Mouse (Mus musculus) heart, adult 2 months (tissue): Measurements from ENCODE around the gene Fnbp1. TPM values are rescaled to one million over a fixed set of nuclear protein-coding genes. Genes with fewer than 3 reads are reported as not detected.

Source experiments
- DNase-seq, 2 experiments: peaks; one replicate each; pipeline ENCODE4 v3.0.0; 2021
- H3K27ac ChIP-seq: fragments of 200-600 bp; 2 replicates; pipeline ENCODE4 v1.8.1; 2022
- H3K27me3 ChIP-seq: fragments of 200-500 bp; 2 replicates; pipeline ENCODE4 v1.6.1; 2012; ENCODE audit warnings: mild to moderate bottlenecking, low read length, inconsistent platforms, mixed read lengths; ENCODE audit not compliant: control insufficient read depth, insufficient read depth
- H3K36me3 ChIP-seq: fragments of 200-500 bp; 2 replicates; pipeline ENCODE4 v1.6.1; 2012; ENCODE audit warnings: low read length, inconsistent platforms; ENCODE audit not compliant: control insufficient read depth, insufficient read depth
- H3K4me1 ChIP-seq: fragments of 200-500 bp; 2 replicates; pipeline ENCODE4 v1.6.1; 2011; ENCODE audit warnings: low read length; ENCODE audit not compliant: control insufficient read depth, insufficient read depth
- H3K4me3 ChIP-seq: fragments of 200-600 bp; 2 replicates; pipeline ENCODE4 v1.8.1; 2022
- H3K79me2 ChIP-seq: fragments of 200-500 bp; replicated peaks from 2 replicates; pipeline ENCODE4 v1.6.1; 2012; ENCODE audit warnings: mild to moderate bottlenecking, inconsistent platforms, low read length, moderate library complexity, mixed read lengths; ENCODE audit not compliant: control insufficient read depth, insufficient read depth
- H3K9ac ChIP-seq: fragments of 200-500 bp; 2 replicates; pipeline ENCODE4 v1.6.1; 2012; ENCODE audit warnings: low read depth, mild to moderate bottlenecking, control low read depth, inconsistent platforms, low read length, mixed read lengths
- CTCF ChIP-seq: fragments of 200-600 bp; IDR thresholded peaks from 2 replicates; pipeline ENCODE4 v1.8.1; 2022; ENCODE audit warnings: antibody characterized with exemption, mild to moderate bottlenecking, moderate library complexity
- EP300 ChIP-seq: fragments of 200-500 bp; IDR thresholded peaks from 2 replicates; pipeline ENCODE4 v1.6.1; 2011; ENCODE audit warnings: low read depth, low read length, control low read depth; ENCODE audit not compliant: insufficient read depth
- POLR2A ChIP-seq: fragments of 200-500 bp; IDR thresholded peaks from 2 replicates; pipeline ENCODE4 v1.6.1; 2011; ENCODE audit warnings: mild to moderate bottlenecking, low read depth, low read length, control low read depth; ENCODE audit not compliant: insufficient read depth
- WGBS: fragments of 180-500 bp; shearing (Covaris S2); methylation state at CpG from one replicate; pipeline ENCODE4 v1.1.7; 2018; 5-methylcytosine and 5-hydroxymethylcytosine counted together
- intact Hi-C: fragments of 180-260 bp; cut with DNase I; formaldehyde crosslinking; loops from one replicate; pipeline ENCODE4 v1.15.1; 2025
- polyA plus RNA-seq: library from polyadenylated mRNA; depleted of rRNA; stranded (reverse); fragments of >200 nt; gene quantifications from 2 replicates; pipeline ENCODE4 v1.2.3, GENCODE M21; 2012
- total RNA-seq, 2 experiments: library from RNA; stranded (reverse); gene quantifications; 2 replicates each; pipeline ENCODE4 v1.2.3; 2021

The Fnbp1 gene
- total and polyA plus RNA-seq, 3 experiments, result 40.3 to 53.6 (median 49.0) TPM

DNA sequence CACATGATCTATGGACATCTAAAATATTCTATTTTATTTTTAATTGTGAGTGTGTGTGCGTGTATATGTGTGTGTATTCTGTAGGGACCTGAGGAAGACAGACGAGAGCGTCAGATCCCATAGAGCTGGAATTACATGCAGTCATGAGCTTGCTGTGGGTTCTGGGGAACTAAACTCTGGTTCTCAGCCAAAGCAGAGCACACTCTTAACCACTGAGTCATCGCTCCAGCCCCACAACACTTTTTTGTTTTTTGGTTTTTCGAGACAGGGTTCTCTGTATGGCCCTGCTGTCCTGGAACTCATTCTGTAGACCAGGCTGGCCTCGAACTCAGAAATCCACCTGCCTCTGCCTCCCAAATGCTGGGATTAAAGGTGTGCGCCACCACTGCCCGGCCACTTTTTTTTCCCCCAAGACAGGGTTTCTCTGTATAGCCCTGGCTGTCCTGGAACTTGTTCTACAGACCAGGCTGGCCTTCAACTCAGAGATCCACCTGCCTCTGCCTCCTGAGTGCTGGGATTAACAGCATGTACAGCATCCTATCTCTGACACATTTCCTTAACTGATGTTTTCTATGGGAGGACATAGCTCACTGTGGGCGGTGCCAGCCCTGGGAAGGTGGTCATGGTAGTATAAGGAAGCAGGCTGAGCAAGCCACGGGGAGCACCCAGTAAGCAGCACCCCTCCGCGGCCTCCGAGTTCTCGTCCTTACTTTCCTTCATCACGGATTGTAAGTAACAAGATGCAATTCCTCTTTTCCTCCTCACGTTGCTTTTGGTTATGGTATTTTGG is 65.3 kb downstream of the Fnbp1 start:
- Histone ChIP-seq H3K4me3 (no peak overlapping the region), H3K9ac (no peak overlapping the region), H3K36me3 (no peaks in the 10 kb centered on the region), H3K27ac (no peak overlapping the region), H3K27me3 (no peaks in the 10 kb centered on the region), H3K79me2 (no peaks in the 10 kb centered on the region), H3K4me1 (no peaks in the 10 kb centered on the region)
- 89% methylated on average over 16 of the region's 16 CpGs for WGBS
- intact Hi-C loops, result no loop called here
- DNase-seq, result no peak
- no peak for TF ChIP-seq POLR2A
- TF ChIP-seq EP300, result no peak
- TF ChIP-seq CTCF, result no peak

- TF ChIP-seq CTCF (no peak), EP300 (no peak), POLR2A (no peak)
- DNase-seq, result no peak
- no peak overlapping the region; the same call in 1 of the 2 replicates for H3K27ac ChIP-seq
- intact Hi-C loops, result no loop called here
- 92% methylated on average over 7 of the region's 7 CpGs for WGBS
- no peaks in the 10 kb centered on the region for H3K4me1 ChIP-seq
- H3K9ac ChIP-seq, result no peak overlapping the region
- no peaks in the 10 kb centered on the region for H3K79me2 ChIP-seq
- no peaks in the 10 kb centered on the region for H3K36me3 ChIP-seq
- no peaks in the 10 kb centered on the region for H3K27me3 ChIP-seq
- no peak overlapping the region for H3K4me3 ChIP-seq
These were observed 66.0 kb downstream of the Fnbp1 start for GRCm38 (mm10) chr2:31075836-31076235.

DNA sequence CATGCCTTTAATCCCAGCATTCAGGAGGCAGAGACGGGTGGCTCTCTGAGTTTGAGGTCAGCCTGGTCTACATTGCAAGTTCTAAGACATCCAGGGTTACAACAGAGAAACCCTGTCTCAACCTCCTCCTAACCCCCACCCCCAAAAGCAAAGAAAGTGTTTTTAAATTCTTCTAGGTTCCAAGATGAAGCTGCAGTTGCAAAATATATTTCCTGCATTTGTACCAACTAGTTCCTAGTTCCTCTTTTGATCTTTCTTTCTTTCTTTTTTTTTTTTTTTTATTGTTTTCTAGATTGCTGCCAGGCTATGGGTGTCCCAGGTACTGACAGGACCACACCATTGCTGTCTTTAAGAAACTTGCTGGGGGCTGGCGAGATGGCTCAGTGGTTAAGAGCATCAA is 66.6 kb downstream of the Fnbp1 start:
- Histone ChIP-seq H3K27me3 (no peaks in the 10 kb centered on the region), H3K4me3 (no peak overlapping the region), H3K27ac (no peak overlapping the region), H3K79me2 (no peaks in the 10 kb centered on the region), H3K36me3 (no peaks in the 10 kb centered on the region), H3K4me1 (no peaks in the 10 kb centered on the region), H3K9ac (no peak overlapping the region)
- intact Hi-C loops, result no loop called here
- WGBS, result 94% methylated on average over 2 of the region's 2 CpGs
- no peak for TF ChIP-seq POLR2A
- no peak for TF ChIP-seq CTCF
- TF ChIP-seq EP300, result no peak
- no peak for DNase-seq

GRCm38 (mm10) chr2:31069506-31069905 is 72.3 kb downstream of the Fnbp1 start:
- intact Hi-C loops, result no loop called here
- TF ChIP-seq POLR2A (no peak), EP300 (no peak), CTCF (no peak)

GRCm38 (mm10) chr2:31069114-31069445 is 72.7 kb downstream of the Fnbp1 start:
- WGBS, result 77% methylated on average over 4 of the region's 4 CpGs

More at GRCm38 (mm10) chr2:31069506-31069905, 72.3 kb downstream of the Fnbp1 start:
- Histone ChIP-seq H3K27me3 (no peaks in the 10 kb centered on the region), H3K27ac (no peak overlapping the region; the same call in none of the 2 replicates), H3K9ac (no peak overlapping the region), H3K79me2 (no peaks in the 10 kb centered on the region), H3K4me1 (peaks cover 3% of the 10 kb centered on the region; the same call in 1 of the 2 replicates), H3K4me3 (no peak overlapping the region), H3K36me3 (no peaks in the 10 kb centered on the region)
- DNase-seq, result no peak
- 92% methylated on average over 7 of the region's 7 CpGs for WGBS

More at GRCm38 (mm10) chr2:31069114-31069445, 72.7 kb downstream of the Fnbp1 start:
- H3K9ac ChIP-seq, result no peak overlapping the region
- peaks cover 3% of the 10 kb centered on the region; the same call in 1 of the 2 replicates for H3K4me1 ChIP-seq
- H3K27ac ChIP-seq, result peak overlapping the region; percentile 70
- DNase-seq, result no peak
- intact Hi-C loops, result no loop called here
- H3K79me2 ChIP-seq, result no peaks in the 10 kb centered on the region
- no peak overlapping the region for H3K4me3 ChIP-seq
- H3K27me3 ChIP-seq, result no peaks in the 10 kb centered on the region
- no peaks in the 10 kb centered on the region for H3K36me3 ChIP-seq
- TF ChIP-seq EP300, result no peak
- TF ChIP-seq CTCF, result no peak
- TF ChIP-seq POLR2A, result no peak
